Mouse (Mus musculus) neural tube, embryonic 11.5 days (tissue): Measurements from ENCODE around the gene Oxct1. TPM values are rescaled to one million over a fixed set of nuclear protein-coding genes. Genes with fewer than 3 reads are reported as not detected.

Experiments
- ATAC-seq: fragments of 200-750 bp; cut with Nextera tagmentation; 2 replicates; pipeline ENCODE4 v1.8.0; 2017; ENCODE audit warnings: moderate number of reproducible peaks, mild to moderate bottlenecking, moderate TSS enrichment, moderate library complexity; ENCODE audit not compliant: insufficient read depth, low FRiP score, low TSS enrichment
- DNase-seq: peaks from one replicate; pipeline ENCODE4 v3.0.0-alpha.2; 2015; ENCODE audit warnings: low spot score
- H3K27ac ChIP-seq: fragments of 300-500 bp; sonication (generic); 2 replicates; pipeline ENCODE4 v1.5.1; 2014; ENCODE audit warnings: low read depth, mild to moderate bottlenecking, low read length
- H3K27me3 ChIP-seq: fragments of 300-500 bp; sonication (generic); 2 replicates; pipeline ENCODE4 v1.6.1; 2014; ENCODE audit warnings: mild to moderate bottlenecking, low read length, mixed read lengths; ENCODE audit not compliant: control insufficient read depth, insufficient read depth
- H3K36me3 ChIP-seq: fragments of 300-500 bp; sonication (generic); 2 replicates; pipeline ENCODE4 v1.6.1; 2014; ENCODE audit warnings: mild to moderate bottlenecking, low read length, moderate library complexity, mixed read lengths; ENCODE audit not compliant: control insufficient read depth, insufficient read depth
- H3K4me1 ChIP-seq: fragments of 300-500 bp; sonication (generic); 2 replicates; pipeline ENCODE4 v1.6.1; 2014; ENCODE audit warnings: low read length, mixed read lengths; ENCODE audit not compliant: control insufficient read depth, insufficient read depth
- H3K4me2 ChIP-seq: fragments of 300-500 bp; sonication (generic); 2 replicates; pipeline ENCODE4 v1.6.1; 2014; ENCODE audit warnings: low read depth, mild to moderate bottlenecking, moderate library complexity
- H3K4me3 ChIP-seq: fragments of 300-500 bp; sonication (generic); 2 replicates; pipeline ENCODE4 v1.5.1; 2014; ENCODE audit warnings: low read depth, low read length
- H3K9ac ChIP-seq: fragments of 300-500 bp; sonication (generic); 2 replicates; pipeline ENCODE4 v1.6.1; 2014; ENCODE audit warnings: mild to moderate bottlenecking, low read length
- H3K9me3 ChIP-seq: fragments of 300-500 bp; sonication (generic); 2 replicates; pipeline ENCODE4 v1.6.1; 2016; ENCODE audit warnings: low read length; ENCODE audit not compliant: control insufficient read depth
- WGBS: fragments of 180-500 bp; shearing (Covaris S2); extraction: QIAGEN DNeasy Blood & Tissue Kit; methylation state at CpG from one replicate; pipeline ENCODE4 v1.1.7; 2014; 5-methylcytosine and 5-hydroxymethylcytosine counted together
- polyA plus RNA-seq: library from polyadenylated mRNA; unstranded; fragments of >200 nt; fragmentation: Nextera tagmentation; extraction: Ambion mirVana; gene quantifications from 2 replicates; pipeline ENCODE4 v1.2.1, GENCODE M21; 2014

Oxct1 gene
- polyA plus RNA-seq, 1 experiment from 2014 or later, result 163 TPM

DNA sequence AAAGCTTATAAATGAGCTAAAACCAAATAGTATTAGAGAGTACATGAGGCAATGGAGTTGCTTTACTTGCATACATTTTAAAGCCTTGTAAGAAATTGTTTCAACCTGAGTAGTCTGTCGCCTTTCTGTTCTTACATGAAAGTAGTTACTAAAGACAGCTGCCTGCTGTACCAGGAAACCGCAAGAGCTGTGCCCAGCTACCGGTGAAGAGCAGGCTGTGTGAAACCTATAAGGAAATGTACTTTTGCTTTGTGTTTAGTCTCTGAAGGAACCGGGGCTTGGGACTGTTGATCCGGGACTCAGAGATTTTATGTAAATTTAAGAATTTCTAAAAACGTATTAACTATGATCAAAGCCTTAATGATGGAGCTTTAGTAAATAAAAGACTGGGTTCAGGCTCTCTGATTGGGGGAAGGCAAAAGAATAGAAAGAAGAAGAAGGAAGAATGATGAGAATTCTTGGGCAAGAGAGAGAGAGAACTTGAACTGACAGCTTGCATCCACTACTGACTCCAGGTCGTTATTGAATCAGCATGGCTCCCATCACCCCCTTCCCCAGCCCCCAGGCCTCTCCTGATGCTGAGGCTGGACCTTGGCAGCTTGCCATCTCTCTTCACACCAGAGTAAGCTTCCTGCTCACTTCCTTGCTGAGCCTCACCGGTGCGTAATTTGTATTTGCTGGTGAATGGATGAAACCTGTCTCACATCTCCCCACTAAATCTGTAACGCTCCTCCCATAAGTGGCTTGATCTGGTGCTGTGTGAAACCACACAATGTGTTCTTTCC lies 59.6 kb downstream of the Oxct1 start:
- Histone ChIP-seq H3K9ac (no peak overlapping the region), H3K9me3 (no peaks in the 10 kb centered on the region), H3K4me2 (no peak overlapping the region), H3K36me3 (no peaks in the 10 kb centered on the region), H3K4me1 (no peaks in the 10 kb centered on the region), H3K27ac (no peak overlapping the region), H3K27me3 (no peaks in the 10 kb centered on the region), H3K4me3 (no peak overlapping the region)
- ATAC-seq (no peak), DNase-seq (no peak)
- WGBS, result 86% methylated on average over 10 of the region's 10 CpGs

DNA sequence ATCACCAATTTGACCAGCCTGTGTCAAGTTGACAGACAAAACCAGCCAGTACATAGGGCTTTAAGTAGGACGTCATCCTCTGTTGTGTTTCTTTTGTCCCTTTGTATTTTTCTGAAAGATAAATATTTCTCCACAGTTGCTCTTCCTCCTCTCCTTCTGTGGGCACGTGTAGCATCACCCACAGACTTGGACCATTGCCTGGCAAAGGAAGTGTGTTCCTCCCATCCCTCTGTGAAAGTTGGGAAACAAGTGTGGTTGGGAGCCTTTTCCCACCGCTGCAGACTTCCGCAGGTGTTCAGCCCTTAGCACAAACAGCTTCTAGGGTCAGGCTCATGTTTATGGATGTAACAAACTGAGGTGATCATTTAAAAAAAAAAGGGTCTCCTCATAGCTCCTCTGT lies 61.3 kb downstream of the Oxct1 start:
- H3K4me1 ChIP-seq, result no peaks in the 10 kb centered on the region
- H3K4me3 ChIP-seq, result no peak overlapping the region
- no peaks in the 10 kb centered on the region for H3K36me3 ChIP-seq
- no peak for DNase-seq
- no peak overlapping the region for H3K9ac ChIP-seq
- H3K27me3 ChIP-seq, result no peaks in the 10 kb centered on the region
- H3K9me3 ChIP-seq, result no peaks in the 10 kb centered on the region
- WGBS, result 83% methylated on average over 4 of the region's 4 CpGs
- H3K27ac ChIP-seq, result no peak overlapping the region
- no peak for ATAC-seq
- no peak overlapping the region for H3K4me2 ChIP-seq

DNA sequence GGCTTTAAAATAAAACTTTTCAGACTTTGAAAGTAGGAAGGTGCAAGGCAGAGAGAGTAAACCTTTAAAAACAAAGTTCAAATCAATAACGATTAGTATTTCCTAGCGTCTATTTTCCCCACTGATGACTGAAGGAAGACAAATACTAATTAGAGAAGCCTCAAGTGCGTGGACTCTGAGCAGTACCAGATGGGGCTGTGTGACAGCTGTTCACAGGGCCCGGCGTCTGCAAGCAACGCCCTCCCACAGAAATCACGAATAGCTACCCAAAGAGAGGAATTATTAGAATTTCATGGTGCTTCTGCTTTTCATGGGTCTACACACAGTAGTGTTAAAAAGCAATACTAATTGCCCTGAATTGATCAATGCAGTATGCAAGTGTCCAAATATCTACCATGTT lies 61.7 kb downstream of the Oxct1 start:
- Histone ChIP-seq H3K4me1 (no peaks in the 10 kb centered on the region), H3K9ac (no peak overlapping the region), H3K27me3 (no peaks in the 10 kb centered on the region), H3K9me3 (no peaks in the 10 kb centered on the region), H3K4me2 (no peak overlapping the region), H3K36me3 (no peaks in the 10 kb centered on the region), H3K27ac (no peak overlapping the region), H3K4me3 (no peak overlapping the region)
- DNase-seq (no peak), ATAC-seq (peak; percentile 61; the same call in 1 of the 2 replicates)
- 59% methylated on average over 7 of the region's 7 CpGs for WGBS

DNA sequence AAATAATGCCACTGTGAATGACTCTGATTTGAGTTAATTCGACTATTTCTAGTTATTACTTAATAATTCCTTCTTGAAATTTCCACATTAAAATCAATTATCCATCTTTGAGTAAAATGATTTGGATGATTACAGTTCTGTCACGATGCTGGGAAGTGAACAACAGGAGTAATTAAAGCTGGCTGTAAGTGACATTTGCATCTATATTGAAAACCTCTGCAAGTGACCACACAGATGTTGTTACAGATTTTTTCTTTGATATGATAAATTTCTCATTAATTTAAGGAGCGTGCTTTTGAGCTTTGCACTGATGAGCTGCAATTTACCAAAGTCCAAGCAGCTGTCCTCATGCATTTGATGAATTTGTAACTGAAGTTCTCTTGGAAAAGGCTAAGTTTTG lies 64.4 kb downstream of the Oxct1 start:
- WGBS, result 85% methylated on average over 3 of the region's 3 CpGs
- no peak overlapping the region for H3K27ac ChIP-seq
- H3K4me1 ChIP-seq, result no peaks in the 10 kb centered on the region
- no peak overlapping the region for H3K4me3 ChIP-seq
- H3K4me2 ChIP-seq, result no peak overlapping the region
- H3K27me3 ChIP-seq, result no peaks in the 10 kb centered on the region
- no peaks in the 10 kb centered on the region for H3K9me3 ChIP-seq
- DNase-seq (no peak), ATAC-seq (no peak)
- H3K9ac ChIP-seq, result no peak overlapping the region
- no peaks in the 10 kb centered on the region; the same call in 1 of the 2 replicates for H3K36me3 ChIP-seq

DNA sequence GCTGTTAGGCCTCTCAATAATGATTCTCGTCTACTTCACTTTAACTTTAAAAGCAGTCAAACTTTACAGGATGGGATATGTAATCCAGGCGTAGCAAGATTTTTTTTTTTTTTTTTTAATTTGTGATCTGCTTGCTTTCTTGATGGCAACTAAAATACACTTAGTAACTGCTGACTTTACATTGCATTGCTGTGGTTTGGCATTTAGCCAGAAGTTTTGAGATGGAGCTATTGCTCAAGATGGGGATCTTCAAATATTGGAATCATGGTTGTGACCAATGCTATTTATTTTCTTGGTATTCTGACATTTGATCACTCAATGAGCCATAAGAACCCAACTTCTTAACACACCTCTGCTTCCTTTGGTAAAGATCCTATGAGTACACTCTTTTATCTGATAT lies 66.4 kb downstream of the Oxct1 start:
- no peak overlapping the region for H3K4me3 ChIP-seq
- H3K27ac ChIP-seq, result no peak overlapping the region
- no peaks in the 10 kb centered on the region; the same call in 1 of the 2 replicates for H3K36me3 ChIP-seq
- H3K27me3 ChIP-seq, result no peaks in the 10 kb centered on the region
- DNase-seq (no peak), ATAC-seq (no peak)
- H3K9me3 ChIP-seq, result no peaks in the 10 kb centered on the region
- H3K9ac ChIP-seq, result no peak overlapping the region
- H3K4me2 ChIP-seq, result no peak overlapping the region
- WGBS, result 92% methylated on average over 2 of the region's 2 CpGs
- H3K4me1 ChIP-seq, result no peaks in the 10 kb centered on the region

DNA sequence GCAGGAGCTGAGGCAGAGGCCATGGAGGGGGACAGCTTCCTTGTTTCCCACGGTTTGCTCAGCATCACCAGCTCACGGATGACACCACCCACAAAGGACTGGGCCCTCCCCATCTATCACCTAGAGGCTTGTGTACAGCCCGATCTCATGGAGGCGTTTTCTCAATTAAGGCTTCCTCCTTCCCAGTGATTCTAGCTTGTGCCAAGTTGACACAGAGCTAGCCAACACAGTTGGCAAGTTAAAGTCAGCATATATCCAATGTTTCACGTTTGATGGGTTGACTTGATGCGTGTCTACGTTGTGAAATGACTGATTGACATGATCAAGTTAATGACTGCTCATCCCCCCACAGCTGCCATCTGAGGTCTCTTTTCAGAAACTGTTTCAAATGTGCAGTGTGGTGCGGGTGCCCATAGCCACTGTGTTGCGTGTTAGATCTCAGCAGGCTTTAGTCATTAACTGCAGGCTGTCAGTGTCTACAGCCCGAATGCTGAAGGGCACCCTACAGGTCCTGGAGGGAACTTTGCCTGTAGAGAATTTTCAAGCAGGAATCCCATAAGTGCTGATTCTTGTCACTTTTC lies 74.2 kb downstream of the Oxct1 start:
- no peaks in the 10 kb centered on the region for H3K9me3 ChIP-seq
- no peak overlapping the region for H3K4me2 ChIP-seq
- 94% methylated on average over 10 of the region's 10 CpGs for WGBS
- H3K36me3 ChIP-seq, result peaks cover 3% of the 10 kb centered on the region; the same call in 1 of the 2 replicates
- ATAC-seq (no peak), DNase-seq (no peak)
- no peak overlapping the region for H3K27ac ChIP-seq
- H3K27me3 ChIP-seq, result no peaks in the 10 kb centered on the region
- H3K4me3 ChIP-seq, result no peak overlapping the region
- H3K9ac ChIP-seq, result no peak overlapping the region
- no peaks in the 10 kb centered on the region for H3K4me1 ChIP-seq

DNA sequence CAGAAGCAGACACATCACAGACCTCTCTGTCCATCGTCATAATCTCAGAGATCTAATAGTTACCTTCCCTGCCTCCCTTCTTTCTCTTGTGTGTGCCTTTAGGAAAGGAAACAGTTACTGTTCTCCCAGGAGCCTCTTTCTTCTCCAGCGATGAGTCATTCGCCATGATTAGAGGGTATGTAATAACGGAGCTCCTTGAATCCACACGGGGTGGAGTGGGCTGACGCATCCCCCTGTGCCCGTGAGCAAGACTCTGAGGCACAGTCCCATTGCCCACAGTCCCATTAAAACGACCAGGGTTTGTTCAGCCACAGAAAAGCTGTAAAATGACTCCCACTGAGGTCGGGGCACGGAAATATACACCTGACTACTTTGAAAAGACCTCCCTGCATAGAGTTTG lies 74.8 kb downstream of the Oxct1 start:
- Histone ChIP-seq H3K4me3 (no peak overlapping the region), H3K27me3 (no peaks in the 10 kb centered on the region), H3K9me3 (no peaks in the 10 kb centered on the region), H3K9ac (no peak overlapping the region), H3K27ac (no peak overlapping the region), H3K36me3 (0 out of 2 replicates have a peak, but pooled peaks cover 3% of the 10 kb centered on the region), H3K4me1 (no peaks in the 10 kb centered on the region), H3K4me2 (no peak overlapping the region)
- DNase-seq, result no peak
- ATAC-seq, result no peak
- 91% methylated on average over 10 of the region's 10 CpGs for WGBS

DNA sequence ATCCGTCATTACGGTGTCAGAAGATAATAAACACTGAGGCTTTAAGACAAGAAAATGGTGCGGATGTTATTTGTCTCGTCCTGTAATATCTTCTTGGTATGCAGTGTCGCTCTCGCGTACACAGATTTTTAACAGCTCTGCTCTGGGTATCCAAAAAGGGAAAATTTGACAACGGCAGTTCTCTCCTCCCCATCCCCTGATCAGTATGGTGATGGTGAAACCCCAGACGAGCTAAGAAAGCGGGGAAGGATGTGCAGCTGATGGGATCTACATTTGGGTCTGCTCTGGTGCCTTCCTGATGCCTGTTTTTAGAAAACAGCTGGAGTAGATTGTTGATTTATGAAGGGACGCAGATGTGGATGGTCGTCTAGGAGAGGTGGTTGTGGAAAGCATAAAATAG lies 78.1 kb downstream of the Oxct1 start:
- Histone ChIP-seq H3K4me1 (no peaks in the 10 kb centered on the region), H3K27ac (no peak overlapping the region), H3K36me3 (0 out of 2 replicates have a peak, but pooled peaks cover 2% of the 10 kb centered on the region), H3K4me3 (no peak overlapping the region), H3K9me3 (no peaks in the 10 kb centered on the region), H3K27me3 (no peaks in the 10 kb centered on the region), H3K9ac (no peak overlapping the region), H3K4me2 (no peak overlapping the region)
- ATAC-seq (no peak), DNase-seq (no peak)
- 78% methylated on average over 12 of the region's 12 CpGs for WGBS

DNA sequence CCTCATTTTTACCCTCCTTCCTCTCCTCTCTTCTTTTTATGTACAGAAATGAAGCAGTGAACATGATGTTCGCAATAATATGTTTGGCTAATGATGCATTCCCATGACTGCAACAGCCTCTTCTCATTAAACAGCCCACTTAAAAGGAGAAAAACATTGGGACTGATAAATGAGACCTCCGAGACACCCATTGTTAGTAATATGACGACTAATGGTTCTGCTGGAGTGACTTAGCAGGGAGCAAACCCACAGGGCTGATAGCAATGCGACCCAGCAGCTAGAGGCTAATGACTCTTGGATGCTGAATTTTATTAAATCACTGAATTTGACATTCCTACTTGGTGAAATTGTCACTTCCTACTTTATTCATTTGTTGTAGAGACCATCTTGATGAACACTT lies 79.3 kb downstream of the Oxct1 start:
- Histone ChIP-seq H3K27ac (no peak overlapping the region), H3K9ac (no peak overlapping the region), H3K4me2 (no peak overlapping the region), H3K4me1 (no peaks in the 10 kb centered on the region), H3K36me3 (no peaks in the 10 kb centered on the region), H3K4me3 (no peak overlapping the region), H3K9me3 (no peaks in the 10 kb centered on the region), H3K27me3 (no peaks in the 10 kb centered on the region)
- WGBS, result 54% methylated on average over 4 of the region's 4 CpGs
- DNase-seq (no peak), ATAC-seq (no peak)
